Mouse (Mus musculus): ENCODE measurements at regions not wholly inside any gene's neighbourhood (a gene's known extent, or its start where the extent isn't known, plus 50 kb on each side); places are given as distances from the start of the nearest gene placed in this dataset.
A peak's percentile ranks its signal among the peaks of the same experiment; 100 is the strongest.

DNA sequence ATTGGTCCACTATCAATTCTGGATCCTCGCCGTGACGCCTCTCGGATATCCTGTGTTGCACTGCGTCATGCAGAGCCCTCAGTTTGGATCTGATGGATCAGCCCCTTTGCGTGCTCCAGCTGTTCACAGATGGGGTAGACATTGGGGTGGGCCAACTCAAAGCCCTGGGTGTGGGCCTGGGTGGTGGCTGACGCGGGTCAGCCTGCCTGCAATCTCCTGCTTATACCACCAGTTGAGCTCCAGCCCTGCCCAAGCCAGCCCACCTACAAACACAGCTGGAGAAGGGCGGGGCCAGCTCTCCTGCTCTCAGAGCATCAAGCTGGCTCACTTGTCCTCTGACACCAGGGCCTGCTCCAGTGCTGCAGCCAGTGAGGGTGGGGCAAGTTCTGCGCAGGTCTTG lies 73.1 kb downstream of the Rps15a start:
- DNase-seq (ENCODE audit: low spot score): no peak

DNA sequence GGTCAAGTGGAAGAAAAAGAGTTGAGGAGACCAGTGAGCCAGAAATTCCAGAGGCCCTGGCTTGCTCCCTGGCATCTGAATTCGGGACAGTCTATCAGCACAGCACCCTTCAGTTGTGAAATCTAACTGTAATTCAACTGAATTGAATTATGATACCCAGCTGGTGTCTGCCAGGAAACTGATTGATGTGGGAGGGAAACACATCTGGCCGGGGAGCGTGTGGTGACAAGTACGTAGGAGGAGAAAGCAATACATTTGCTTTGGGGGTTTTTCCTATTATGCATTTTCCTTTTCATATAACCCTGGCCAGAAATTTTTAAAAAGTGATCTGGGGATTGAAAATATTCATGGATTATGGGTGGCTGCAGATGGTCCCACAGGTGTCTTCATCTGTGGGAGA lies 76.1 kb downstream of the Rps15a start:
- no peak for DNase-seq (ENCODE audit: low spot score)

DNA sequence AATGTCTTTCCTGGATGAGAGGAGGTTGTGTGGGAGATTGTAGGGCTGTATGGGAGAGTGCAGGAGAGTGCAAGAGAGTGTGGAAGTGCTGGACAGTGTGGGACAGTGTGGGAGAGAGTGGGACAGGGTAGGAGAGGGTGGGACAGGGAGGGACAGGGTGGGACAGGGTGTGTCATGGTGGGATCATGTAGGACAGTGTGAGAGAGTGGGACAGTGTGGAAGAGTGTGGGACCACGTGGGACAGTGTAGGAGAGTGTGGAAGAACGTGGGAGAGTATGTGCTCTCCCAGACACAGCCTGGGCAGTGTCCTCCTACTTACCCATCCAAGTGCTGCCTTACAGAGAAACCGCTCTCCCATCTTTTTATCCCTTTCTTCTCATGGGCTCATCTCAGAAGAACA lies 78.9 kb downstream of the Rps15a start:
- DNase-seq (ENCODE audit: low spot score): no peak

DNA sequence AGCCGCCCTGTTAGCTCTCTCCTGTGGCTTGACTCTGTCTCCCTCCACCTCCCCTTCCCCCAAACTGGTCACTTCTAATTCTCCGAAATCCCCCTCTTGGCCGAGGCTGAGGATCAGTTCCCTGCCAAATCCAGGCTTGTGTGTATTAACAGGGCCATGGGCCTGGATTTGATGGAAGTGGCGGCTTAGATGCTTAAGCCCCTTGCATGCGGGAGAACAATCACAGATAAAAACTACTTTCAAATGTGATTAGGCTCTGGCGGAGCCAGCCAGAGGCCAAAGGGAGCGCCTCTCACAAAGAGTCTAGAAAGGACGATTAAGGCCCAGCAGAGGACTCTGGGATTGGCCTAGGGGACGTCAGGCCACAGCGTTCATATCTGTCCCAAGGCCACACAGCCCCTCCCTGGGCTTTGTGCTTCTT lies 89.9 kb downstream of the Rps15a start:
- no peak for DNase-seq (ENCODE audit: low spot score)

DNA sequence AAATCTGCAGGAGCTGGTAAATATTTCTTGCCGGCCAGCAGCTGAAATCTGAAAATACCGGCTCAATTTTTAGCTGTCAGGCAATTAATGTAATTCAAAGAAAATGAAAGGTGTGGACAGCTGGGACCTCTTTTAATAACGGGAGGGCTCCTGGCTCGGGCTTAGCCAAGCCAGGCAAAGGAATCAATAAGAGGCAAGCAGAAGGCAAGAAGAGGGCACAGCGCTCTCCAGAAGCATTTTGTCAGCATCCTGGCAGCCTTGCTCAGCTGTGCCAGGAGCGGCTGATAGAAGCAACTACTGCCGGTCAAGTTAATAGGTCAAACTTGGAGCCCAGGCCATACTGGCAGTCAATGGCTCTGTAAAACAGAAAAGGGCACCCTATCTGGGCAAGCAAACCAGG lies 111.4 kb downstream of the Rps15a start:
- no peak for DNase-seq (ENCODE audit: low spot score)

DNA sequence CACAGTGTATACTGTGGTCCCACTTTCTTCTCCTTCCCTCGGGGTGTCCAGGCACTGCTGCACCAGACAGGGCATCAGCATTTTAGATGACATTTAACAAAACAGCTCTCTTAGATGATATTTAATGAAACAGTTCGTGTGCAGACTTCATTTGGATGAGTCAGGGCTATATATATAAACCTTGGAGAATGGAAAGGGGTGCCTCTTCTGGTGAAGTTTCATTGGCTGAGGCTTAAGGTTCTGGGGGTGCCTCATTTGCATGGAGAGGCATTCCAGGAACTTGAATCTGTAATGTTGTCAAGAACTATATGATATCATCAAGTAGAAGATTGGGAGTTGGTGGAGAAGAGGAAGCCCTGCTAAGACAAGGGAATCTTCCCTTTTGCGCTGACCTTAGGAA lies 114.1 kb downstream of the Rps15a start:
- DNase-seq (ENCODE audit: low spot score): no peak

DNA sequence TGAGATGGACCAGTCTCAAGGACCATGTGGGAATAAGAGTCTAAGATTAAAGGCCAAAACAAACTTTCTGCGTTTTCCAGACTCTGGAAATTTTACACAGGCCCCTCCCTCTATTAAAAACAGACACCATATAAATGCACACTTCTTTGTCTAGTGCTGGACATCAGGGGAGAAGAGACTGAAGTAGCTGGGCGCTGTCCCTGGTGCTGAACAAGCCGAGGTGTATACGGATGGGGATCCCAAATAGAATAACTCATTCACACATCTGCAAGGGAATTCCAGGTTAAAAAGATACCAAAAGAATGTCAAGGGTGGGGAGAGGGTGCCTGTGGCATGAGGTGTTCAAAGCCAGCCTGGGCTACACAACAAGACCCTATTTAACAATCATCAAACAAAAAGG lies 114.9 kb downstream of the Rps15a start:
- peak; percentile 63 for DNase-seq (ENCODE audit: low spot score)

DNA sequence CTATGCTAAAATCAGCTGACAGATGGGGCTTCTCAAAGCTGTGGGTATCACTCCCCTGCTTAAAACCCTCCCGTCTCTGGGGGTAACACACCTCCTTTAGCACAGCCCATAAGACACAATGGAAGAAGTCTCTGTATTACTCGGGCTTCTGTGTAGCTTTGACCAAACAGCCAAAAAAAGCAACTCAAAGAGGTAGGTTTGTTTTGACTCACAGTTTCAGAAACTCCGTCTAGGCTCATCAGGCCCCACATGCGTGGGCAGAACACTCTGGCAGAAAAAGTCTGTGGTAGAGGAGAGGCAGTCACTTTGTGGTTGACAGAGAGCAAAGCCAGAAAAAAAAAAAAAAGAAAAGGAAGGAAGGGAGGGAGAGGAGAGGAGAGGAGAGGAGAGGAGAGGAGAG lies 133.8 kb downstream of the Rps15a start:
- DNase-seq (ENCODE audit: low spot score): no peak

DNA sequence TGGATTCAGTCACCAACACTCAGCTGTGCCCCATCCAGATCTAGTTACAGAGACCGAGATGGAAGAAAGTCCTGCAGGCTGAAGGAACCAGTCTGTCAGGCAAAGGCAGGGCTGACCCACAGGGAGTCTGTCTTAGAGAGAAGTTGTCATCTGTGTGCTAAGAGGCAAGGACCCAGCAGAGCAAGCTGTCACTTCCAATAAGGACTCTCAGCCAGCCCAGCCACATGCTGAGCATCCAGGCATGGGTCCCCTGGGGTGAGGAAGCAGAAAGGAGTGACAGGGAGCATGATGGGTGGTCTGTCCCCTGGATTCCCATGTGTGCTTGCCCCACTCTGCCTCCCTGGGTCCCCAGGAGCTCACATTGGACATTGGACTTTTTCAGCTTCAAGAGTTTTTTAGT lies 144.8 kb downstream of the Rps15a start:
- no peak for DNase-seq (ENCODE audit: low spot score)

DNA sequence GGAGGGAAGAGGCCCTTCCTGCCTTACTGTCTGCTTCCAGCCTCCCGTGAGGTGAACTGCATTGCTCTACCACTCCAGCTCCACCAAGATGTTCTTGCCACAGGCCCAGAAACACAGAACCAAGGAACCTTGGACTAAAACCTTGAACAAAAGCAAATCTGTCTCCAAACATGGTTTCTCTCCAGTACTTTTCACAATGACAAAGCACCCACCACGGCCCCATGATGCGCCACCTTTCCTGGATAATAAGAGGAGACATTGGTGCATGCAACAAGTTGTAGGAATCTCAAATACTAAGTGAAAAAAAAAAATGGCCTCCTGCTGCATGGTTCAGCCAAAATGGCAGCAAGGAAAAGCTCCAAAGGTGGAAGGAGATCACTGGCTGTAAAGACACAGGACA lies 172.6 kb downstream of the Rps15a start:
- no peak for DNase-seq (ENCODE audit: low spot score)

DNA sequence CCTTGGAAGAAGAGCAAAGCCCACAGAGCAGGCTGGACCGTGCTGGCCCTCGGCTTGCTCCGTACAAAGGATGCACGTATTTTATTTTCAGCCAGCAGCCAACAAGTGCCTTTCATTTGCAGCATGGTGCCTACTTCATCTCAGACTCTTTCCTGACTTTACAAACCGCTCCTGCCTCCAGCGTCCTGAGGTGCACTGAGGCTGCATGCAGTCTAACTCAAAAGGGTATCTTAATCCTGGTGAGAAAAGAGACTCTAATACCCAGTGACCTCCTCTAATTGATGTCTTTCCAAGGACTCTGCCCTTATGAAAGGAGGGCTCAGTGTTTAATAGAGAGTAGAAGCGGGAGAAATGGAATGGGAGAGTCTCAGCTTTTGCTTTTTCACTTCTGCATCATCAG lies 176.4 kb downstream of the Rps15a start:
- DNase-seq (ENCODE audit: low spot score): no peak

DNA sequence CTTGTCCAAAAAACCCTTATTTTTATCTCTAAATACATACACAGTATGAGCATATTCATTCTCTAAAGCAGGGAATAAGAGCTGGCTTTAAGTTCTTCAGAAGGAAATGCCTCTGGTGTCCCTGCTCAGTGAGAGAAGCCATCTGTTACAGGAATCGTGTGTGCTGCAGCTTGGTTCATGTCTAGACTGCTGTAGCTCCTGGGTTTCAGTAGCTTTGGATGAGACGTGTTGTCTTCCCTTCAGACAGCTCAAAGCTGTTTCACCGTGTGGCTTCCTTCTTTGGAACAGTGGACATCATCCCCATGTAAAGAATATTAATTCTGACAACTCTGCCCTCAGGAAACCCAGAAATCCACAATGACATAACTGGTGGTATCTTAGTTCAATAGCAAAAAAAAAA lies 181.1 kb downstream of the Rps15a start:
- no peak for DNase-seq (ENCODE audit: low spot score)

DNA sequence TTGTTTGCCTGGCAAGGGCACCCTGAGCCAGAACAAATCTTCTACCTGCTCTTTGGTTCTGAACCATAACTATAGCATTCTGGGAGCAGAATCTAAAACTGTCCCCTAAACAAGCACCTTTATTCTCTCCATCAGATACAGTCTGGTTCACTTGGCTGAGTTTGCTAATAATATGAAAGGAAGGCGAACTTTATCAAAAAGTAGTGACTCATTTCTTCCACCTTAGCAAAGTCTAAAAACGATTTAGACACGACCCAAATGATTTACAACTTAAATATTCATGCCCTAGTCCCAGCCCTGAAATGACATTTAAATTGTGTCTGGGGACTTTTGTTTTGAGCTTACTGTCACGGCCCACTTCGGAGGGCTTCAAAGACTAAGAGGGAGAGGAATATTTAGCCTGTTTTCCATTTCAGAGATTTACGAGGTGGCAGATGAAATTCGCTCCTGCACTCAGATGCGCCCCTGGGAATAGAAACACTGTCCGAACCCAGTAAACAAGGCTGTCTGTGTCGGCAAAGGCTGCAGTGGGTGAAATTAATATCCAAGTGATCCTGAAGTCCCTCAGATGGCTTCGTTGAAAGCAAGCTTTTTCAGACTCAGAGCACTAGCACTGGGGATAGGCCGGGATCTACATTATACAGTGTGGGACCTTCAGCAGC lies 184.6 kb downstream of the Rps15a start:
- no peak for DNase-seq (ENCODE audit: low spot score)

DNA sequence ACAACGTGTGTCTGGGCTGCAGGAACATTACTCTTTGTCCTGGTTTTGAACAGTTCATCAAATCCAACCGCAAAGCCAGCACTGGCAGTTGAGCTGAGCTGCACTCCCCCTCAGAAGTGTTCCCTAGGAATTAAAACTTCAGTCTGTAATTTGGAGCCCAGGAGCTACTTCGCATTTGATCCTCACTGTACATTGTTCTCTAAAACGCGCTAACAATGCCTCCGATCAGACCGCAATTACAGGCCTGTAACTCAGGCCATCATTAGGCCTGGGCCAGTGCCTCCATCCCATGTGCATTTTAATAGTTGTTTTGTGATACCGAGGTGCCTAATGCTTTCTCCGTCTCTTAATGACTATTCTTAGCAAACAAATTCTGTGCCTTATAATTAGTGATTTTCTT lies 185.6 kb downstream of the Rps15a start:
- DNase-seq (ENCODE audit: low spot score): no peak

DNA sequence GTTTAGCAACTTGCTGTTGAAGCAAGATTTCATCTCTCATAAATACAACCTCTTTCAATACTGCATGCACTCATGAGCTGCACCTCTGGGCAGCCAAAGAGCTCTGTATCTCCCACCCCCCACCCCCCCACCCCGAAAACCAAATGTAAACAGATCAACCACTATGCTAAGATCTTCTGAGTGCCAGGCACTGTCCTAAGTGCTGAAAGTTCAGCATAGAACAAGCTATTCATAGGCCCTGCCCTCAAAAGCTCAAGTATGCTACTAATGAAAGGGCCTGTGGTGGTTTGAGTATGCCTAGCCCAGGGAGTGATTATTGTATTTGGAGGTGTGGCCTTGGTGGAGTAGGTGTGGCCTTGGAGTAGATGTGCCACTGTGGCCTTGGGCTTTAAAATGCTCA lies 189.6 kb downstream of the Rps15a start:
- DNase-seq (ENCODE audit: low spot score): no peak

DNA sequence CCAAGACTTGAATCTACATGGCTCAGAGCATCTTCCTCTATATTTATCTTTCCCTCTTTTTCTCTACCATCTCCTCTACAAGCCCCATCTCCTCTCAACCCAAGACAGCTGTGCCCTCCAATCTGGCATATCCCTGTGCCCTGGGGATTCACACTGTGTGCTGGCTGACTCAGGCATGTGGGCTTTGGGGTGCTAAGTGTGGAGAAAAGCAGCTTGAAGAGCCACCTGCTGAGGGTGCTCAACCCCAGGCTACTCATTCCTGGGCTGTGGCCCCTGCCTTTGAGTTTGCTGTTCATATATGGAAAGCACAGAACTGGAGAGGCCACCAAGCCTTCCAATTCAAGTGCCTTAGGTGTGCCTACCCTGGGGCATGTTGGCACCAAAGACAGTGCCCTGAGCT lies 193.7 kb downstream of the Rps15a start:
- no peak for DNase-seq (ENCODE audit: low spot score)

DNA sequence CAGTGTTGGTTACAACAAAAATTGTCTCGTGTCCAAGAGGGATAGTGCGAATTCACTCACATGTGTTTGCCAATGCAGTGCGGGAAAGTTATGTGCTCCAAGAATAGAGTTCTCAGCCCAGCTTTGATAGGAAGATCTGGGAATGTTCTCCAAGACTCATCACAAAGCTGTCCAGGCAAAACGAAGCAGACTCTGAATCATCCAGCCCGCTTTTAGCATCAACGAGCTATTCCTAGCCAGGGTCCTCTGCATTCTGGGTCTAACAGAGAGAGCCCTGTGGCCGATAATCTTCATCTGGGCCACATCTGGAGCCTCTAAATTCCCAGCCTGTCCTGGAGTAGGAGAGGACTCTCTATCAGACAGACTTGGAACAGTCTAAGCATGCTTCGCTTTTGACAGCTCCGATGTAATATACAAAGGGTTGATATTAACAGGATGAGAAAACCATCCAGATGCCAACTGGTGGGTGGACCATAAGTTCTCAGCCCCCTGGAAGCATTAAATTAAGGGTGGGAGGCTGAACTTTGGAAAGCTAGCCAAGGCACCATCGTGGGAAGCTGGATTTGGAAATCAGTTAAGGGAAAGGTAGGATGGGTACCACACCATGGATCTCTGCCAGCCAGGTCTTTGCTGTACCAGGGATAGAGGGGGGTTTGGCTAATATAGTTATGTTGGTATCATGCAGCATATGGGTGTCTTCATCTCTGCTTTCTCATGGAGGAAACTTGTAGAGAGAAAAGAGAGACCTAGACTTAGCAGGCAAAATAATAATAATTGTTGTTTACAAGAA lies 197.6 kb downstream of the Rps15a start:
- DNase-seq (ENCODE audit: low spot score): no peak

DNA sequence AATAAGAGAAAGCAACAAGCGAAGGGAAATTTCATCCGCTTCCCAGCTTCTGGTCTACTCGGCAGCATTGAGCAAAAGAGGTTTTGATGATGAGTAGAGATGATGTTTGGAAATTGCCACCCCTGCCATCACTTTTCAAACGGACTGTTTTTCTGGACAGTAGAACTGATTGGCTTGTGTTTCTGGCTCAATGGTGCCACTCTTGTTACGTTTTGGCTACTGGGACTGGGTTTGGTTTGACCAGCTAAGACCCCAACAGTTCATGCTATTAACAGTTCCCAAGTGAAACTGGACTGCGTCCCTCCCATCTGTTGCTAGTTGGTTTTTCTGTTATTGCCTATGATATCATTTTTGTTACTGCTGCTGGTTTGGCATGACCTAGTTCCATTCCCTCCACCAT lies 199.1 kb downstream of the Rps15a start:
- DNase-seq (ENCODE audit: low spot score): no peak

DNA sequence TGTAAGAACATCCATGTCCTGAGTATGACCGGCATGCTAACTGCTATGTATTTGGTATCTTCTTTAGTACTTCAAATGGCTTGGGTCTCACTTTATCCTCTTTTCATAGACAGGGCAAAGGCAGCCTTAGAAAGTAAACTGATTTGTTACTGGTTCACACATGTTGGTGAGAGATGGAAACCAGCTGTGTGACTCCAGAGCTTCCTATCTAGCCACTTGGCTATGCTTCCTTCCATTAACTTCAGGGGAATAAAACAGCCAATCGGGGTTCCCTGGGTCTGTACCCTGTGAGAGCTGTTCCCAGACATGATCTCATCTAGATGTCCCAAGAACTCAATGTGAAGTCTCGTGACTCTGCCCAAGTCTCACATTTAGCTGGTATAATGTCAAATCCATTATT lies 203.5 kb downstream of the Rps15a start:
- DNase-seq (ENCODE audit: low spot score): no peak

DNA sequence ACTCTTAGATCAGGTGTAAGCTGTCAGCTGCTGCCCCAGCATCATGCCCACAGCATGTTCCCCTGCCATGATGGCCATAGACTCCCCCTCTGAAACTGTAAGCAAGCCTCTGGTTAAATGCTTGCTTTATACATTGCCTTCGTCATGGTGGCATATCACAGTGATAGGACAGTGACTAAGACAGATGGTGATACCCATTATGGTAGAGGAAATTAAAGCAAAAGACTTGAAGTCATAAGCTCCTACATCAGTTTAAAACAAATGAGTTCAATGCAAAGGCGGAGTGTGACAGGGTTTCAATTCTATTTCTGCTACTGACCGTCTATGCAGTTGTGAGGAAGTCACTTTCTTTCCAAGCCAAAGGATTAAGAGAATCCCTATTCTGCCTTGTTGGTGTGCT lies 204.9 kb downstream of the Rps15a start:
- no peak for DNase-seq (ENCODE audit: low spot score)

DNA sequence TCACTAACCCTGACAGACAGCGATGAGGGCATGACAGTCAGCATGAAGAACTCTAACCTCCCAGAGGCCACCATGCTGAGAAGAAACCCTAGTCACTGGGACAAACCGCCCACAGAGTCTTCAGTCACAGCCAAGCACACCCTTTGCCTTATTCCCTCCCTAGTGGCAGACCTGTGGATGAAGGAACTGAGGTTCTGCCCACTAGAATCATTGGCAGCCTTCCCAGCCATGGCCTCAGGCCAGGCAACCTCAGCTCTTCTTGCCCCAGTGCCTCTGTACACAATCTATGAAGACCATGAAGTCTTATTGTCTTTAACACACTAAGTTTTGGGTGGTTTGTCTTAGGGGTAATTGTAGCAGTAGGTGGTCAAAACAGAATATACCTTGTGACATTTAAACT lies 219.5 kb downstream of the Rps15a start:
- DNase-seq (ENCODE audit: low spot score): peak; percentile 70

DNA sequence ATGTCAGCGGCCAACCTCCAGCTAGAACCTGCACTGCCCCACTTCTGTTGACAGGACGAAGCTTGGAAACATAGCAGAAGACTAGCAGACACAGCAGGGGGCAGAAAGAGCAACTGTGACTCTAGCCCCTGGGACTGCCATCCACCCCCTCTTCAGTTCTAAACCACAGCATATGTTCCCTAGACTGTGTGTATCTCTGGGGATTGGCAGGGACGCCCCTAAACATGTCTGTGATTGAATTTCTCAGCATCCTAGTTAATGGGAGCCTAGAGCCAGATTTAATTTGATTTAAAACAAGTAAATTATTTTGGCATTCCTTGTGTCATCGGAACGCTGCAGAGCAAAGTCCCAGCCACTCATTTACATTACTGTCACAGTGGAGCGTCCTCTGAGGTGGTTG lies 228.7 kb downstream of the Rps15a start:
- DNase-seq (ENCODE audit: low spot score): no peak

DNA sequence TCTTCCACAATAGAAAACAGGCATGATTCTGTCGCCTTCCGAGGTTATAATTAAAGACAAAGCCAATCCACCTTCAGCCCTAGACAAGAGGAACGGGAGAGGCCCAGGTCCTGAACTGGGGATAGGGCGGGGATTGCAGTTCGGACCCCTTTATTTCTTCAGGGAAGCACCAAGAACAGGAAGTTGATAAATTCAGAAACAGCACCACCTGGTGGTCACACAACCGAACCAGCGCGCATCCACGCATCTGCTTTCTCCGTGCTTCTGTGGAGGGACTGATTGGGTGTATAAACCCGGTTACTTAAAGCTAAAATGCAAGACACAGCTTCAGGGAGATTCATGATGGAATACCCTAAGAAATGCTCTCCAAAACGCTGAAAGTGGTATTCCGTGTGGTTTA lies 233.2 kb downstream of the Rps15a start:
- DNase-seq (ENCODE audit: low spot score): peak; percentile 66

DNA sequence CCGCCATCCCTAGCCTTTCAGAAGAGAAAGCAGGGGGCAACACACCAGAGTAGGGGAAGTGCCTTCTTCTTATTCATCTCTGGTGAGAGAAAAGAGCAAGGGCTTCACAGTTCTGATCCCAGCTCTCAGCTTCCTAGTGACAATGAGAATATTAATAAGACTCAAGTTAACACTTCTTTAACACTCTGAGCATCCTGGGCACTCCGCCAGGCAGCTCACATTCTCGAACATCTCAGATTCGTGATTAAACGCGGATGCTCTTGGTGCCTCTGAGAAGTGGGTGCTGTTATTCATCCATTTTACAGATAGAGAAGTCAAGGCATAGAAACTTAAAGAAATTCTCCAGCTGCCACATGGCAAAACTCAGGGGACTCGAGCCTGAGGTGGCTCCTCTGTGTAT lies 237.1 kb downstream of the Rps15a start:
- DNase-seq (ENCODE audit: low spot score): no peak
